Mouse (Mus musculus): ENCODE results near the gene Fshr. TPM values are rescaled to one million over a fixed set of nuclear protein-coding genes. Genes with fewer than 3 reads are reported as not detected.

Gene Fshr
- total RNA-seq, 1 experiment from 2014 or later = not detected

- DNase-seq = no peak
These were observed 167.5 kb downstream of the Fshr start for GRCm38 (mm10) chr17:89032981-89033380.

GRCm38 (mm10) chr17:89019518-89019917 lies 181.0 kb downstream of the Fshr start:
- DNase-seq = no peak

GRCm38 (mm10) chr17:89017002-89017401 lies 183.5 kb downstream of the Fshr start:
- DNase-seq = no peak

- DNase-seq = no peak
These were observed 186.8 kb downstream of the Fshr start for GRCm38 (mm10) chr17:89013691-89014090.

GRCm38 (mm10) chr17:89009117-89009516 lies 191.4 kb downstream of the Fshr start:
- DNase-seq = no peak

- no peak for DNase-seq
These were observed 191.8 kb downstream of the Fshr start for GRCm38 (mm10) chr17:89008680-89009079.

GRCm38 (mm10) chr17:89005959-89006358 lies 194.5 kb downstream of the Fshr start:
- no peak for DNase-seq

- DNase-seq = no peak
These were observed 200.6 kb downstream of the Fshr start for GRCm38 (mm10) chr17:88999907-89000306.

- DNase-seq = no peak
These were observed 202.2 kb downstream of the Fshr start for GRCm38 (mm10) chr17:88998243-88998642.

- no peak for DNase-seq
These were observed 209.2 kb downstream of the Fshr start for GRCm38 (mm10) chr17:88991238-88991637.

- no peak for DNase-seq
These were observed 219.6 kb downstream of the Fshr start for GRCm38 (mm10) chr17:88980708-88981355.

GRCm38 (mm10) chr17:88974538-88974937 lies 225.9 kb downstream of the Fshr start:
- no peak for DNase-seq

- DNase-seq = no peak
These were observed 234.4 kb downstream of the Fshr start for GRCm38 (mm10) chr17:88966028-88966427.

GRCm38 (mm10) chr17:88954011-88954410 lies 246.5 kb downstream of the Fshr start:
- DNase-seq = no peak

GRCm38 (mm10) chr17:88938153-88938681 lies 262.3 kb downstream of the Fshr start:
- no peak for DNase-seq

- no peak for DNase-seq
These were observed 262.9 kb downstream of the Fshr start for GRCm38 (mm10) chr17:88937341-88938152.

- no peak for DNase-seq
These were observed 263.5 kb downstream of the Fshr start for GRCm38 (mm10) chr17:88936941-88937340.
